Mouse (Mus musculus) kidney, adult 2 months (tissue): Measurements from ENCODE around the gene Olfr792.

Experiments
- CTCF ChIP-seq: fragments of 200-500 bp; conservative IDR thresholded peaks from 2 replicates; pipeline ENCODE4 v1.5.1; 2011; ENCODE audit warnings: low read depth, mild to moderate bottlenecking, control low read depth, low read length, moderate library complexity, mixed read lengths; ENCODE audit not compliant: insufficient read depth, insufficient read length
- POLR2A ChIP-seq: fragments of 200-500 bp; IDR thresholded peaks from one replicate; pipeline ENCODE4 v1.6.1; 2011; ENCODE audit warnings: low read depth, low read length, control low read depth

- no peak for TF ChIP-seq POLR2A
- no peak for TF ChIP-seq CTCF
Observed at GRCm38 (mm10) chr10:129521492-129521891, 17.5 kb upstream of the Olfr792 start, which contains the start of gene Olfr791.
